Mouse (Mus musculus) limb, embryonic 15.5 days (tissue): Measurements from ENCODE around the gene Slc23a4. TPM values are rescaled to one million over a fixed set of nuclear protein-coding genes. Genes with fewer than 3 reads are reported as not detected.

Source experiments
- ATAC-seq: fragments of 200-750 bp; cut with Nextera tagmentation; 2 replicates; pipeline ENCODE4 v1.8.0; 2017; ENCODE audit warnings: low read depth, moderate TSS enrichment; ENCODE audit not compliant: insufficient number of reproducible peaks, low FRiP score, low TSS enrichment
- H3K27ac ChIP-seq: fragments of 300-500 bp; sonication (generic); 2 replicates; pipeline ENCODE4 v1.5.1; 2015; ENCODE audit warnings: moderate library complexity, mild to moderate bottlenecking, inconsistent platforms
- H3K27me3 ChIP-seq: fragments of 300-500 bp; sonication (generic); 2 replicates; pipeline ENCODE4 v1.6.1; 2015; ENCODE audit warnings: inconsistent platforms
- H3K36me3 ChIP-seq: fragments of 300-500 bp; sonication (generic); 2 replicates; pipeline ENCODE4 v1.6.1; 2015; ENCODE audit warnings: inconsistent platforms
- H3K4me1 ChIP-seq: fragments of 300-500 bp; sonication (generic); 2 replicates; pipeline ENCODE4 v1.6.1; 2015; ENCODE audit warnings: inconsistent platforms
- H3K4me2 ChIP-seq: fragments of 300-500 bp; sonication (generic); 2 replicates; pipeline ENCODE4 v1.6.1; 2015; ENCODE audit warnings: mild to moderate bottlenecking, inconsistent platforms
- H3K4me3 ChIP-seq: fragments of 300-500 bp; sonication (generic); 2 replicates; pipeline ENCODE4 v1.5.1; 2015; ENCODE audit warnings: mild to moderate bottlenecking, inconsistent platforms
- H3K9ac ChIP-seq: fragments of 300-500 bp; sonication (generic); 2 replicates; pipeline ENCODE4 v1.6.1; 2015; ENCODE audit warnings: inconsistent platforms
- H3K9me3 ChIP-seq: fragments of 300-500 bp; sonication (generic); 2 replicates; pipeline ENCODE4 v1.6.1; 2016; ENCODE audit warnings: inconsistent platforms
- WGBS: fragments of 180-500 bp; shearing (Covaris S2); methylation state at CpG from one replicate; pipeline ENCODE4 v1.1.7; 2015; 5-methylcytosine and 5-hydroxymethylcytosine counted together
- polyA plus RNA-seq: library from polyadenylated mRNA; unstranded; fragments of >200 nt; fragmentation: Nextera tagmentation; extraction: Ambion mirVana; gene quantifications from 2 replicates; pipeline ENCODE4 v1.2.1, GENCODE M21; 2015

The Slc23a4 gene
- polyA plus RNA-seq, result 0.53 and 0.56 TPM in 2 replicates

DNA sequence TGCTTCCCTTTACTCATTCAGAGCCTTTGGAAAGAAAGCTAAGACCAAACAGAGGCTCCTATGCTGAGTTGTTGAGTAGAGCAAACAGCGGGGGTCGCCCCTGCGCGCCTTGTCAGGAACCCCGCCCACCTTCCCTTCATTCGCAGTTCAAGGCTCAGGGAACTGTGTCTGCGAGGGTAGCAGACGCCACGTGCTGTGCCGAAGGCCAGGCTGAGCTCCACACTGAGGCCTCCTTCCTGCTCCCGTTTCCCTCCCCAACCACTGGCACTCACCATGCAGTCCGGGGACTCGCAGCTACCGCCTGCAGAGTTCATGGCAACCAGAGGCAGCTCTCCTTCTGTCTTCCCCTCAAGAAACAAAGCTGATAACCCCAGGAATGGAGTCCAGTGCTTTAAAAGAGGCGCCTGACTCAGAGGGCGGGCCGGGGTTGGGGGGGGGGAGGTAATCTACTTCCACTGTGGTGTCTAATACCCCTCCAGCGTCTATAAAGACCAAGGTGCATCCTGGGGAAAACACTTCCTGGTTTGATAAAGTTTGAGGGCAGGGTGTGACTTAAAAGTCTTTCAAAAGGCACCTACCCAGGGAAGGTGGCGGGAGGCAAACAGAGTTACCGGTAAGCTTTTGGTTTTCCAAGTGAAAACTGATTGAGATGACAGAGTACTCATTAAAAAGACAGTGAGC lies at the start of gene Slc23a4:
TSS of gene Slc23a4 (minus strand) at position 324 of the 681 bp plus-strand sequence.
- ATAC-seq, result no peak
- WGBS, result 14% methylated on average over 20 of the region's 20 CpGs
- no peak within 1 kb of the TSS for H3K27ac ChIP-seq
- peaks cover 14% of the 10 kb centered on the region for H3K4me1 ChIP-seq
- no peaks in the 10 kb centered on the region for H3K27me3 ChIP-seq
- no peaks in the 10 kb centered on the region for H3K36me3 ChIP-seq
- H3K9ac ChIP-seq, result no peak within 1 kb of the TSS
- 0 out of 2 replicates have a peak within 1 kb of the TSS, but pooled peaks have one; percentile 5 for H3K4me3 ChIP-seq
- peak within 1 kb of the TSS; percentile 30 for H3K4me2 ChIP-seq
- H3K9me3 ChIP-seq, result no peaks in the 10 kb centered on the region

DNA sequence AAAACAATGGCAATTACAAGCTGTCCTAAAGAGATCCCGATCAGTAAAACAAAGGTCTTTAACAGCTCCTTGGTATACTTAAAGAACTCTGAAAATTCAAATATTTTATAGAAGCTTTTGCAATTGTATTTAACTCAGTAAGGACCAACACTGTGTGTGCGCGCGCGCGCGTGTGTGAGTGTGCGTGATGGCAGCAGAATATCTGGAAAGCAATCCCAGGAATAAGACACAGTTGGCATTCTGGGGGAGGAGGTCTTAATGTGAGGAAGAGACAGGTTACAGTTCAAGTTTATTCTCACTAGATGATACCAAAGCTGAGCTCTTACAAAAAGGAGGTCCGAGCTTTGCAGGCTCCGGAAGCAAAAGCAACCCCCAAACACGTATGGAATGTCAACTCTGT lies 45.1 kb upstream of the Slc23a4 start:
- Histone ChIP-seq H3K4me2 (no peak overlapping the region), H3K36me3 (peaks cover 7% of the 10 kb centered on the region; the same call in 1 of the 2 replicates), H3K9ac (no peak overlapping the region), H3K9me3 (no peaks in the 10 kb centered on the region), H3K27me3 (no peaks in the 10 kb centered on the region), H3K4me3 (no peak overlapping the region), H3K27ac (no peak overlapping the region), H3K4me1 (no peaks in the 10 kb centered on the region)
- 92% methylated on average over 11 of the region's 11 CpGs for WGBS
- no peak for ATAC-seq

DNA sequence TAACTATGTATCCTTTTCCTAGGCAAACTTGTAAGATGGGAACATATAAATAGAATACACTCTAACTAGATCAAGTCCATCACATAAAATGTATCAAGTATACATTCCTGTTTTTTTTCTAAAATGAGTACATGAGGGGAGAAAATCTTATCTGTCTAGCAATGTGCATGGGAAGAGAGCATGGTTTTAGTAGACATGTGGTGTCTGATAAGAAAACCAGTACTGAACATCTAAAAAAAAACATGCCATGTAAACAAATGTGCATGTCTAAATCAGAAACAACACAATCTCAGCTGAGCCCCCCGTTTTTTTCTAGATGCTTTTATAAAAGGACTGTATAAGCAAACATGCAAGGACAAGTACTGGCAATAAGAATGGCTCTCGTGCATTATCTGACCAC lies 44.5 kb upstream of the Slc23a4 start:
- no peaks in the 10 kb centered on the region for H3K9me3 ChIP-seq
- no peak overlapping the region for H3K9ac ChIP-seq
- no peaks in the 10 kb centered on the region for H3K4me1 ChIP-seq
- H3K36me3 ChIP-seq, result peaks cover 7% of the 10 kb centered on the region; the same call in 1 of the 2 replicates
- H3K4me2 ChIP-seq, result no peak overlapping the region
- ATAC-seq, result no peak
- no peaks in the 10 kb centered on the region for H3K27me3 ChIP-seq
- 74% methylated on average over 2 of the region's 2 CpGs for WGBS
- H3K27ac ChIP-seq, result no peak overlapping the region
- no peak overlapping the region for H3K4me3 ChIP-seq

DNA sequence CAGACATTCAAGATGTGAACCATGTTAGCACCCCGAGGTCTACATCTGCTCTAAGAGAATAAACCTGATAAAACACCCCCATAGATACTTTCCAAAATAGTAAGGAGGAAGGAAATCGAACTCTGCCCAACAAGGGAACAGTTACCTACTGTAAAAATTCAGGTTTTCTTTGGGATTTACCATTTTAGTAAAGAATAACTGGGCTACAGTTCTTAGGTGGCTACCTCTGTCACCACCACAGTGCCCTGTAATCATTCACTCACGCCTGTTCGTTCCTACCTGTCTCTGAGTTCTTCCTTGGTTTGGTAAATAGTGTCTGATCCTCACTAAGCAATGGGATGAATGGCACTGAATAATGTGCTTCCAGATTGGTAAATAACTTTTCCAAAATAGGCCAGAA lies 42.6 kb upstream of the Slc23a4 start:
- Histone ChIP-seq H3K4me3 (no peak overlapping the region), H3K27ac (no peak overlapping the region), H3K27me3 (no peaks in the 10 kb centered on the region), H3K4me1 (no peaks in the 10 kb centered on the region), H3K36me3 (no peaks in the 10 kb centered on the region), H3K4me2 (no peak overlapping the region), H3K9me3 (no peaks in the 10 kb centered on the region), H3K9ac (no peak overlapping the region)
- ATAC-seq, result no peak
- 96% methylated on average over 4 of the region's 4 CpGs for WGBS

DNA sequence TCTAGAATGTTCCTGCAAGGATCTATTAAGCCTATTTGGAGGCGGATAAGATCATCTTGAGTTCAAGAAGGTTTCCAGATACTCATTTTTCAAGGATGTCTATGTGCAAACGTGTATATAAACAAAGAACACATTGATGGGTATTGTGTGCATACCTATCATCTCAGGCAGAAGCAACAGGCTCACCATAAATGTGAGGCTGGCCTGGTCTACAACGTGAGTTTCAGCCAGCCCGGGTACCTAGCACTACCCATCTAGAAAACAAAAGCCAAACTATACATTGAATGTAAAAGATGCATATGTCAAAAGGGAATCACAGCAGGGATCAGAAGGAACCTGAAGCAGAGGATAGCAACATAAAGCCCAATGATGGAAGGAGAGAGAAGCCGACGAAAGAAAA lies 42.0 kb upstream of the Slc23a4 start:
- no peak for ATAC-seq
- Histone ChIP-seq H3K27me3 (no peaks in the 10 kb centered on the region), H3K9ac (no peak overlapping the region), H3K27ac (no peak overlapping the region), H3K4me3 (no peak overlapping the region), H3K4me2 (no peak overlapping the region), H3K9me3 (no peaks in the 10 kb centered on the region), H3K4me1 (no peaks in the 10 kb centered on the region), H3K36me3 (no peaks in the 10 kb centered on the region)
- 90% methylated on average over 6 of the region's 6 CpGs for WGBS

DNA sequence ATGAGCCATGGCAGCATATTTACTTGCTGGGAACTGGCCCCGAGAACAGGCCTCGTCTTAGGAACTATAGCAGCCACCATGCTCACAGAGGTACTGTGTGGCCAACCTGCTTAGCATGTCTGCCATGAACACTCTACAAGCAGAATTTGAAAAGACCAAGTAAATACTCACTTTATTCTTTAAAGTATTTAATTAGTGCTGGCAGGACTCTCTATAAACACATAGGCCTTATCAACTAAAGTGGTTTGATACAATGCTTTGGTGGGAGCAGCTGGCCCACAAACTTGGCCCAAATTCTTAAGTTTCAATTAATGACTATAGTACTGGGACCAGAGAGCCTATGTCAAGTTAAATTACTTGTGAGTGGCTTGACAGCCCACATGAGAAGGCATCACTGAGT lies 39.8 kb upstream of the Slc23a4 start:
- WGBS, result 97% methylated on average over 2 of the region's 2 CpGs
- peaks cover 2% of the 10 kb centered on the region; the same call in 1 of the 2 replicates for H3K36me3 ChIP-seq
- H3K4me3 ChIP-seq, result no peak overlapping the region

DNA sequence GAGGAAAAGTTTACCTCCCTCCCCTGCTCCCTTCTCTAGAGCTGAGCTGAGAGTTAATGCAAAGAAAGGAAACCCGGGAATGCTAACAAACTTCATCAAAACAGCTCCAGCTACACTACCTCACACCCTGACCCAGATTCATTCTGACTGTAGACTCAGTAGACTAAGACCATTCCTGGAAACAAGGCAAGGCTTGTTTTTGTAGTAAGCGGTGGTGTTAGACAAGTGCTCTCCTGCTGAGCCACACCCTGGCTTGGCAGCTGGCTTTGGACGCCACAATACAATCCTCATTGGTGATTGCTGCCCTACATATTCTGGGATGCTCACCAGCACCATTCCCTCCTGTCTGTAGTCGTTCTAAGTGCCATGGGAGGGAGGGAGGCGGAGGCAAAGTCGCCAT lies 39.1 kb upstream of the Slc23a4 start:
- H3K4me1 ChIP-seq, result 0 out of 2 replicates have a peak, but pooled peaks cover 3% of the 10 kb centered on the region
- no peaks in the 10 kb centered on the region for H3K27me3 ChIP-seq
- H3K27ac ChIP-seq, result no peak overlapping the region
- ATAC-seq, result no peak
- H3K9me3 ChIP-seq, result no peaks in the 10 kb centered on the region
- H3K4me2 ChIP-seq, result no peak overlapping the region
- H3K9ac ChIP-seq, result no peak overlapping the region
- 54% methylated on average over 6 of the region's 6 CpGs for WGBS
- H3K36me3 ChIP-seq, result peaks cover 7% of the 10 kb centered on the region; the same call in 1 of the 2 replicates
- H3K4me3 ChIP-seq, result no peak overlapping the region

More for the DNA sequence above, 39.8 kb upstream of the Slc23a4 start:
- H3K9ac ChIP-seq, result no peak overlapping the region
- H3K9me3 ChIP-seq, result no peaks in the 10 kb centered on the region
- H3K27me3 ChIP-seq, result no peaks in the 10 kb centered on the region
- H3K4me2 ChIP-seq, result no peak overlapping the region
- H3K27ac ChIP-seq, result no peak overlapping the region
- ATAC-seq, result no peak
- 0 out of 2 replicates have a peak, but pooled peaks cover 3% of the 10 kb centered on the region for H3K4me1 ChIP-seq

DNA sequence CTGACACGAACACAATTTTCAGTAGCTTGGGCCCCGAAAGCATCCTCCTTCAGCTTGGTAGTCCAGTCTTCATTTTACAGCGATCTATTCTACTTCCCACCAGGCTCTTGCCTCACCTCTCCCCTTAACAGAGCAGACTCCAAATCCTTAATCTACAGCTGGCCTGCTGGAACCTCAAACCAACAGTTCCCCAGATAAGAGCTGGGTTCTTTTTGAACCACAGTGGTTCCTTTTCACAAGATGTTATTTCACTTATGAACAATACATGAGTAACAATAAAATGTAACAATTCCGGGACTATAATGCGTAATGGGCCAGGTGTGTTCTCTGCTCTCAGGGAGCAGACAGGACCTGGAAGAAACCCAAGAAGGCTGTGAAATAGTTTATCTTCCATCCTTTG lies 28.4 kb upstream of the Slc23a4 start:
- no peak overlapping the region for H3K4me3 ChIP-seq
- no peaks in the 10 kb centered on the region for H3K27me3 ChIP-seq
- no peaks in the 10 kb centered on the region; the same call in 1 of the 2 replicates for H3K4me1 ChIP-seq
- H3K27ac ChIP-seq, result no peak overlapping the region
- no peak overlapping the region for H3K9ac ChIP-seq
- ATAC-seq, result no peak
- peaks cover 5% of the 10 kb centered on the region; the same call in 1 of the 2 replicates for H3K36me3 ChIP-seq
- no peak overlapping the region for H3K4me2 ChIP-seq
- WGBS, result 82% methylated on average over 5 of the region's 5 CpGs
- no peaks in the 10 kb centered on the region for H3K9me3 ChIP-seq

DNA sequence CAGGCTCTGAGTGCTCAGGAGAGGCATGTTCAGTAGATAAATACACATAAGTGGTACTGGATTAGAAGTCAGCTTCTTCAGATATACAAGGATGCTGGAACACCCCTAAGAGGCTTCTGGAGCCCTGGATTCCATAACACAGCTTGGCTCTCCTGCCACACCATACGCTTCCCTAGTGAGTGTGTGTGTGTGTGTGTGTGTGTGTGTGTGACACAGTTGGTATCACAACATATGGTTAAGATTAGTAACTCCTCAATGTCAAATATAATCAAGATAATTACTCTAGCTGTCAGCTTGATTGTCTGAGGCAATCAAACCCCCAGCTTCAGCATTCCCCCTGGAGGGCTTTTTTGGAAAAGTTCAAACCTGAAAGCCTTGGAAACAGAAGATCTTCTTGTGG lies 23.7 kb upstream of the Slc23a4 start:
- Histone ChIP-seq H3K27me3 (no peaks in the 10 kb centered on the region), H3K9me3 (no peaks in the 10 kb centered on the region), H3K36me3 (no peaks in the 10 kb centered on the region), H3K4me2 (no peak overlapping the region), H3K27ac (no peak overlapping the region), H3K4me3 (no peak overlapping the region), H3K4me1 (no peaks in the 10 kb centered on the region), H3K9ac (no peak overlapping the region)
- ATAC-seq, result no peak
- whole genome bisulfite sequencing, result 57% methylated on average over 1 of the region's 1 CpGs

DNA sequence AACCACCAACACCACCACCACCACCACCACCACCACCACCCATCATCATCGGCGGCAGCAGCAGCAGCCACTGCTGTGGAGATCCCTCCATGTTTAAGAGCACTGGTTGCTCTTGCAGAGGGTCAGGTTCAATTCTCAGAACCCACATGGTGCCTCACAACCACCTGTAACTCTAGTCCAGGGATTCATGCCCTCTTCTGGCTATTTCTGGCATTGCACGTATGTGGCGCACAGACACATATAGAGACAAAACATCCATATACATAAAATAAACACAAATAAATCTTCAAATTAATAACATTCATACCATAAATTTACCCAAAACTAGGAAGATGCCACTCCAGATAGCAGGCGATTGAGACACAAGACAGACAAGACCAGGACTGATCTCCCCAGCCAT lies 22.5 kb upstream of the Slc23a4 start:
- ATAC-seq, result no peak
- Histone ChIP-seq H3K4me1 (no peaks in the 10 kb centered on the region), H3K9me3 (no peaks in the 10 kb centered on the region), H3K27me3 (no peaks in the 10 kb centered on the region), H3K27ac (no peak overlapping the region), H3K4me2 (no peak overlapping the region), H3K9ac (no peak overlapping the region), H3K36me3 (no peaks in the 10 kb centered on the region), H3K4me3 (no peak overlapping the region)
- WGBS, result 95% methylated on average over 5 of the region's 5 CpGs

DNA sequence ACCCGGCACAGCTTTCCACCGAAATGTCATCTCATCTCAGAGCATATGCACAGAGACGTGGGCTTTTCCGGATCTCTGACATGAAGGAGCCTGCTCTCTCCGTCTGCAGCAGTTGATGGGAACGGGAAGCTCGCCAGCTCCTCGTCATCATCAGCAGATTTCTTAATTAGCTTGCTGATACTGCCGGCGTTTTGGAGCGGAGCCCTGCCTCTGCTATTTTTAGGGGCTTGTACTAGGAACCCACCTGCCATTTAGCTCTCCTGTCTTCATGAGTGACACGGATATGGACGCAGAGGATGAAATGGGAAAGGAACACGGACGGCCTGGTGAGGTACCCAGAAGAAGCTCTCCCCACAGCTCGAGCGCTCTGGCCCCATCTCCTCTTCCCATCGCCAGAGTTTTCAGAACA lies 14.1 kb upstream of the Slc23a4 start:
- no peaks in the 10 kb centered on the region for H3K27me3 ChIP-seq
- 67% methylated on average over 18 of the region's 18 CpGs for WGBS
- H3K4me2 ChIP-seq, result no peak overlapping the region
- ATAC-seq, result no peak
- H3K36me3 ChIP-seq, result no peaks in the 10 kb centered on the region
- H3K27ac ChIP-seq, result no peak overlapping the region
- H3K4me3 ChIP-seq, result no peak overlapping the region
- no peaks in the 10 kb centered on the region for H3K9me3 ChIP-seq
- H3K4me1 ChIP-seq, result 0 out of 2 replicates have a peak, but pooled peaks cover 5% of the 10 kb centered on the region
- no peak overlapping the region for H3K9ac ChIP-seq

DNA sequence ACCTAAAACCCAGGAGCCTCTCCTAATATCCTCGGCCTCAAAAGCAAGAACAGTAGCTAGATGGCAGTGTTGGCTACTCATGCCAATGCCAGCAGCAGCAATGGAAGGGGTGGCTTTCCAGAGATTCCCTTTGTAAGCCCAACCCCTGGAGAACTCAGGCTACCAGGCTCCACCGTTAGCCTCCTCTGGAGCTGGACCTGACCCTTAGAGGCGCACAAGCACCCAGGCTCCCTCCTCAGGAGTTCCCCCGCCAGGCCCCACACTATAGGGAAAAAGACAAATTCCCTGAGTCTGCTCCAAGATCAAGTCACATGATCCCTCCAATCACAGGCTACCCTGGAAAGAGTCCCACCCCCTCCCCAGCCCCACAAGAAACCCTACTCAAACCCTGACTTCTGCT lies 10.9 kb upstream of the Slc23a4 start:
- H3K27me3 ChIP-seq, result no peaks in the 10 kb centered on the region
- H3K27ac ChIP-seq, result no peak overlapping the region
- 9% methylated on average over 4 of the region's 4 CpGs for WGBS
- no peaks in the 10 kb centered on the region for H3K9me3 ChIP-seq
- no peak overlapping the region for H3K4me3 ChIP-seq
- no peak overlapping the region for H3K9ac ChIP-seq
- ATAC-seq, result no peak
- H3K36me3 ChIP-seq, result no peaks in the 10 kb centered on the region
- H3K4me1 ChIP-seq, result peaks cover 15% of the 10 kb centered on the region
- H3K4me2 ChIP-seq, result no peak overlapping the region
